Mouse (Mus musculus): Measurements from ENCODE around the gene 9330182O14Rik. TPM values are rescaled to one million over a fixed set of nuclear protein-coding genes. Genes with fewer than 3 reads are reported as not detected.

The 9330182O14Rik gene
- total RNA-seq, 2 experiments from 2014 or later = 0.16 TPM; not detected in 1

Small RNA genes lying within 50 kb of the gene (microRNA-seq; reads per million reads assigned to microRNA genes)
- gene Gm25958 = not detected

Measured in adrenal gland, postnatal 36 days (tissue).